Mouse (Mus musculus): ENCODE data around the gene Sertad2. TPM values are rescaled to one million over a fixed set of nuclear protein-coding genes. Genes with fewer than 3 reads are reported as not detected.
A peak's percentile ranks its signal among the peaks of the same experiment; 100 is the strongest.

Gene Sertad2
- total and polyA plus RNA-seq, 3 experiments, result 5.9 to 13.1 (median 6.0) TPM

GRCm38 (mm10) chr11:20552758-20553673 lies 10.0 kb downstream of the Sertad2 start (continued):
- TF ChIP-seq NRF1 (IDR thresholded peaks at IDR 0.05; ENCODE audit: low read depth, low read length) (no peak), BHLHE40 (IDR thresholded peaks at IDR 0.05; ENCODE audit: low read depth, low read length) (peak; percentile 63; the same call in 1 of the 2 replicates), CTCF (conservative IDR thresholded peaks at IDR 0.05 in 1 of 2, IDR thresholded peaks at IDR 0.05 in 1 of 2; ENCODE audit: low read depth in 2 of 2, low read length in 2 of 2) (no peak), HCFC1 (IDR thresholded peaks at IDR 0.05; ENCODE audit: low read depth, low read length) (no peak), IRF4 (IDR thresholded peaks at IDR 0.05; ENCODE audit: low read depth, low read length) (peak; percentile 88), POLR2AphosphoS2 (IDR thresholded peaks at IDR 0.05; ENCODE audit: low read depth, low read length) (no peak), ZNF384 (IDR thresholded peaks at IDR 0.05; ENCODE audit: low read depth, low read length) (peak; percentile 18; the same call in 1 of the 2 replicates), ZC3H11A (IDR thresholded peaks at IDR 0.05; ENCODE audit: low read depth, low read length) (no peak)

- no peak for DNase-seq (ENCODE audit: extremely low read depth)
- H3K27ac ChIP-seq (ENCODE audit: insufficient read depth, low read depth), result no peak overlapping the region
- dilution Hi-C loops (cut with MboI; ENCODE audit: extremely low pct_ligation_motif_present, extremely low pct_unique_long_range_greater_than_20kb, low sequenced_read_pairs), result no loop called here
These were observed 12.6 kb downstream of the Sertad2 start for GRCm38 (mm10) chr11:20555651-20556050.

DNA sequence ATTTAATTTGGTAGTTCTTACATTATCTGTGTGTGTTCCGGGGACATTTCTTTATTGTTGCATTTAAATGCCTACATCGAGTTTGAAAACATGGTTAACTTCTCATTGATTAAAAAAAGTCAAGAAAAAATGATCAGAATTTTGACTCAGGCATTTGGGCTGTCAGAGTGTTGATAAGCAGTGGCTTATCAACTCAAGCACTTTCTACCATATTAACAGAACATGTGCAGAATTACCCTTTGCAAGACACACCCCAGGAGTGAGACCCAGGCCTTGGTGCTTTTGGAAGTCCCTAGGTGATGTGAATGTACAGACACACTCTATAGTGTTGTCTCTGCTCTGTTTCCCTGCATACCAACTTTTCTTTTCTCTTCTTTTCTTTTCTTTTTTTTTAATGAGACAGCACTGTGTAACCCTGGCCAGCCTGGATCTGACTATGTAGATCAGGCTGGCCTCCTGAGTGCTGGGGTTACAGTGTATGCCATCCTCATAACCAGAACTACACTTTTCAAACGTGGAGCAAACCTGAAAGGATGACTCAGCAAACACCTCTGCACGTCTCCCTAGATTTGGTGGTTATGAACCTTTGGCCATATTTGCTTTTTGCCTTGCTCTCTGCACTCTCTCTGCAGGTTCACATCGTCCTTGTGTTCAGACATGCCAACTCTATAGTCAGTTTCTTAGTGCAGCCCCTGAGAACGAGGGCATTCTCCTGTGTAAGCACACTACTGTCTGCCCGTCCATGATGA lies 13.3 kb downstream of the Sertad2 start:
- Histone ChIP-seq H3K79me2 (replicated peaks; ENCODE audit: control insufficient read depth, extremely low read depth, insufficient read depth, poor library complexity, severe bottlenecking) (no peaks in the 10 kb centered on the region), H3K27ac (ENCODE audit: insufficient read depth, low read depth) (no peak overlapping the region), H3K4me3 (replicated peaks in 1 of 3; ENCODE audit: low read depth in 2 of 3, low read length in 2 of 3, poor library complexity in 1 of 3) (no peak overlapping the region), H3K4me1 (ENCODE audit: control insufficient read depth in 1 of 2, insufficient read depth in 2 of 2) (peaks cover 13 to 61% of the 10 kb centered on the region in 2 experiments), H3K36me3 (replicated peaks in 1 of 2; ENCODE audit: control insufficient read depth in 1 of 2, insufficient read depth in 1 of 2, low read length in 1 of 2) (peaks cover 0 to 13% of the 10 kb centered on the region in 2 experiments), H3K9ac (ENCODE audit: insufficient read depth, low read depth) (no peak overlapping the region), H3K27me3 (replicated peaks) (no peaks in the 10 kb centered on the region), H3K4me2 (ENCODE audit: insufficient read depth, low read depth, poor library complexity, severe bottlenecking) (no peak overlapping the region), H3K9me3 (replicated peaks; ENCODE audit: low read length) (no peaks in the 10 kb centered on the region)
- TF ChIP-seq HCFC1 (IDR thresholded peaks at IDR 0.05; ENCODE audit: low read depth, low read length) (no peak), MAFK (IDR thresholded peaks at IDR 0.05; ENCODE audit: insufficient replicate concordance, low read length) (peak; percentile 87), NRF1 (IDR thresholded peaks at IDR 0.05; ENCODE audit: low read depth, low read length) (no peak), MAZ (IDR thresholded peaks at IDR 0.05; ENCODE audit: low read depth, low read length) (no peak), MXI1 (IDR thresholded peaks at IDR 0.05; ENCODE audit: low read depth, low read length) (no peak), RCOR1 (conservative IDR thresholded peaks at IDR 0.05; ENCODE audit: low read depth, low read length) (no peak)
- dilution Hi-C loops (cut with MboI; ENCODE audit: extremely low pct_ligation_motif_present, extremely low pct_unique_long_range_greater_than_20kb, low sequenced_read_pairs) (no loop called here), in situ Hi-C loops (cut with MboI; ENCODE audit: low pct_ligation_motif_present, low pct_unique_long_range_greater_than_20kb, low sequenced_read_pairs) (no loop called here)
- DNase-seq (ENCODE audit: extremely low read depth), result no peak

More at GRCm38 (mm10) chr11:20555651-20556050, 12.6 kb downstream of the Sertad2 start:
- Histone ChIP-seq H3K9ac (ENCODE audit: insufficient read depth, low read depth) (no peak overlapping the region), H3K36me3 (replicated peaks in 1 of 2; ENCODE audit: control insufficient read depth in 1 of 2, insufficient read depth in 1 of 2, low read length in 1 of 2) (peaks cover 0 to 13% of the 10 kb centered on the region in 2 experiments), H3K27me3 (replicated peaks) (no peaks in the 10 kb centered on the region), H3K9me3 (replicated peaks; ENCODE audit: low read length) (no peaks in the 10 kb centered on the region), H3K4me1 (ENCODE audit: control insufficient read depth in 1 of 2, insufficient read depth in 2 of 2) (peaks cover 13 to 64% of the 10 kb centered on the region in 2 experiments), H3K4me2 (ENCODE audit: insufficient read depth, low read depth, poor library complexity, severe bottlenecking) (no peak overlapping the region), H3K79me2 (replicated peaks; ENCODE audit: control insufficient read depth, extremely low read depth, insufficient read depth, poor library complexity, severe bottlenecking) (no peaks in the 10 kb centered on the region), H3K4me3 (replicated peaks in 1 of 3; ENCODE audit: low read depth in 2 of 3, low read length in 2 of 3, poor library complexity in 1 of 3) (no peak overlapping the region)
- in situ Hi-C loops (cut with MboI; ENCODE audit: low pct_ligation_motif_present, low pct_unique_long_range_greater_than_20kb, low sequenced_read_pairs), result no loop called here
- peak; percentile 60; the same call in 1 of the 2 replicates for TF ChIP-seq EP300 (IDR thresholded peaks at IDR 0.05; ENCODE audit: low read length)
- peak; percentile 73 for TF ChIP-seq IRF4 (IDR thresholded peaks at IDR 0.05; ENCODE audit: low read depth, low read length)
- TF ChIP-seq MEF2A (IDR thresholded peaks at IDR 0.05; ENCODE audit: borderline replicate concordance, low read depth, low read length), result peak; percentile 38; the same call in 1 of the 2 replicates
- no peak for TF ChIP-seq ZKSCAN1 (IDR thresholded peaks at IDR 0.05; ENCODE audit: borderline replicate concordance, low read depth, low read length)
